Mouse (Mus musculus) stomach, postnatal 0 days (tissue): ENCODE measurements at regions not wholly inside any gene's neighbourhood (a gene's known extent, or its start where the extent isn't known, plus 50 kb on each side); places are given as distances from the start of the nearest gene placed in this dataset.

Source experiments
- CTCF ChIP-seq: IDR thresholded peaks from 2 replicates; pipeline ENCODE4 v1.5.1; 2016; ENCODE audit warnings: antibody characterized with exemption, low read depth, mild to moderate bottlenecking, moderate library complexity
- EP300 ChIP-seq: optimal IDR thresholded peaks from 2 replicates; pipeline ENCODE3; 2016; ENCODE audit warnings: antibody characterized with exemption

DNA sequence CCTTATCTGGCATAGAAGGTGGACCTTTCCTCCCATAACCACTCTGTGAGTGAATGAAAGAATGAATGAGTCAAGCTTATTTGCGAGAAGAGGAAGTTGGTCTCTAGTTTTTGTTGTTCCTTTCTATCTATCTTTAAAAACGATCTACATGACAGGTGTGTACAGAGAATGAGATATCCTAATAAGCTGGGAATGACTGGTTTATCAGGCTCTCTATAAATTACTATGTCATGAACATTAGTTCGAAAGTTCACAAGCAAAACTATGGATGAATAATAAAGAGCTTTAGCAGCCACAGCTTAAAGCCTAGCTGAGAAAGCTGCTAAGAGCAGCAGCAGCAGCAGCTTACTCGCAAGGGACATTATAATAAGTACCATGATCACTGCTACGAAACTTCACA, 165.8 kb upstream of the Rnf32 start:
- TF ChIP-seq EP300: peak; percentile 77
- no peak for TF ChIP-seq CTCF
